Mouse (Mus musculus) lung, adult 2 months (tissue): Measurements from ENCODE around the gene Denr. TPM values are rescaled to one million over a fixed set of nuclear protein-coding genes. Genes with fewer than 3 reads are reported as not detected.

Experiments
- DNase-seq: peaks from one replicate; pipeline ENCODE4 v3.0.0; 2022
- H3K4me1 ChIP-seq: fragments of 200-500 bp; 2 replicates; pipeline ENCODE4 v1.6.1; 2011; ENCODE audit warnings: low read length; ENCODE audit not compliant: control insufficient read depth, insufficient read depth
- H3K4me3 ChIP-seq: fragments of 200-500 bp; replicated peaks from 2 replicates; pipeline ENCODE3; 2011; ENCODE audit warnings: low read depth, mild to moderate bottlenecking, control low read depth, low read length; ENCODE audit errors: extremely low read depth
- CTCF ChIP-seq: fragments of 200-500 bp; IDR thresholded peaks from 2 replicates; pipeline ENCODE4 v1.5.1; 2011; ENCODE audit warnings: mild to moderate bottlenecking, low read length, control low read depth; ENCODE audit not compliant: insufficient read depth
- POLR2A ChIP-seq: fragments of 200-500 bp; IDR thresholded peaks from 2 replicates; pipeline ENCODE4 v1.6.1; 2011; ENCODE audit warnings: low read depth, mild to moderate bottlenecking, control low read depth, low read length, borderline replicate concordance; ENCODE audit errors: extremely low read depth
- WGBS: fragments of 180-500 bp; shearing (Covaris S2); methylation state at CpG from one replicate; pipeline ENCODE4 v1.1.7; 2018; 5-methylcytosine and 5-hydroxymethylcytosine counted together
- polyA plus RNA-seq: library from polyadenylated mRNA; depleted of rRNA; stranded (reverse); fragments of >200 nt; gene quantifications from 2 replicates; pipeline ENCODE4 v1.2.3, GENCODE M21; 2012

The Denr gene
- polyA plus RNA-seq, 1 experiment = 20.3 TPM

- 88% methylated on average over 12 of the region's 12 CpGs for WGBS
- H3K4me1 ChIP-seq = no peaks in the 10 kb centered on the region
- no peak overlapping the region for H3K4me3 ChIP-seq
- DNase-seq = no peak
- no peak for TF ChIP-seq CTCF
- TF ChIP-seq POLR2A = no peak
Observed at GRCm38 (mm10) chr5:123961046-123961445, 54.1 kb downstream of the Denr start.

GRCm38 (mm10) chr5:123964208-123964607, 57.2 kb downstream of the Denr start:
- WGBS = 87% methylated on average over 4 of the region's 4 CpGs
- TF ChIP-seq POLR2A = no peak
- no peak for TF ChIP-seq CTCF
- Histone ChIP-seq H3K4me3 (no peak overlapping the region), H3K4me1 (no peaks in the 10 kb centered on the region)
- no peak for DNase-seq

- DNase-seq = no peak
- no peak for TF ChIP-seq CTCF
- TF ChIP-seq POLR2A = no peak
- H3K4me1 ChIP-seq = no peaks in the 10 kb centered on the region
- no peak overlapping the region for H3K4me3 ChIP-seq
- WGBS = 94% methylated on average over 2 of the region's 2 CpGs
Observed at GRCm38 (mm10) chr5:123966759-123967158, 59.8 kb downstream of the Denr start.

- H3K4me1 ChIP-seq = no peaks in the 10 kb centered on the region
- DNase-seq = no peak
- H3K4me3 ChIP-seq = no peak overlapping the region
- WGBS = 74% methylated on average over 5 of the region's 5 CpGs
- no peak for TF ChIP-seq POLR2A
- TF ChIP-seq CTCF = no peak
Observed at GRCm38 (mm10) chr5:123968468-123968867, 61.5 kb downstream of the Denr start.

GRCm38 (mm10) chr5:123969216-123969615, 62.2 kb downstream of the Denr start:
- TF ChIP-seq POLR2A (no peak), CTCF (no peak)
- 76% methylated on average over 8 of the region's 8 CpGs for WGBS
- Histone ChIP-seq H3K4me1 (no peaks in the 10 kb centered on the region), H3K4me3 (no peak overlapping the region)
- no peak for DNase-seq

- WGBS = 86% methylated on average over 4 of the region's 4 CpGs
- no peak for DNase-seq
- Histone ChIP-seq H3K4me3 (no peak overlapping the region), H3K4me1 (no peaks in the 10 kb centered on the region)
- TF ChIP-seq CTCF (no peak), POLR2A (no peak)
Observed at GRCm38 (mm10) chr5:123970576-123970975, 63.6 kb downstream of the Denr start.

- H3K4me3 ChIP-seq = no peak overlapping the region
- peaks cover 7% of the 10 kb centered on the region for H3K4me1 ChIP-seq
- no peak for DNase-seq
- WGBS = 69% methylated on average over 6 of the region's 6 CpGs
- TF ChIP-seq POLR2A (no peak), CTCF (no peak)
Observed at GRCm38 (mm10) chr5:123972453-123972852, 65.5 kb downstream of the Denr start.

GRCm38 (mm10) chr5:123973299-123974178, 66.6 kb downstream of the Denr start, which contains the start of gene Hip1r:
TSS of gene Hip1r (plus strand) at chr5:123973628.
- DNase-seq = peak; percentile 76
- Histone ChIP-seq H3K4me1 (peaks cover 16% of the 10 kb centered on the region), H3K4me3 (peak within 1 kb of the TSS; percentile 81)
- TF ChIP-seq CTCF (no peak), POLR2A (peak; percentile 51; the same call in 1 of the 2 replicates)
- WGBS = under 1% methylated on average over 106 of the region's 106 CpGs

GRCm38 (mm10) chr5:123974179-123974485, 67.2 kb downstream of the Denr start:
- 1% methylated on average over 14 of the region's 14 CpGs for WGBS
- Histone ChIP-seq H3K4me1 (peaks cover 16% of the 10 kb centered on the region), H3K4me3 (peak overlapping the region; percentile 81)
- TF ChIP-seq POLR2A (no peak), CTCF (no peak)
- no peak for DNase-seq

- 31% methylated on average over 11 of the region's 11 CpGs for WGBS
- DNase-seq = no peak
- H3K4me3 ChIP-seq = peak overlapping the region; percentile 33
- TF ChIP-seq POLR2A (no peak), CTCF (no peak)
- H3K4me1 ChIP-seq = peaks cover 22% of the 10 kb centered on the region
Observed at GRCm38 (mm10) chr5:123974616-123975111, 67.7 kb downstream of the Denr start.
